Mouse (Mus musculus) ES-E14 (cell line): ENCODE data around the gene Kdelr3.

Experiments
- CHD2 ChIP-seq: IDR thresholded peaks from 2 replicates; pipeline ENCODE4 v1.6.1; 2014; ENCODE audit warnings: mild to moderate bottlenecking, low read depth, low read length, inconsistent platforms
- HCFC1 ChIP-seq: IDR thresholded peaks from 2 replicates; pipeline ENCODE4 v1.6.1; 2012; ENCODE audit warnings: low read length, inconsistent platforms, borderline replicate concordance; ENCODE audit not compliant: insufficient read depth
- MAFK ChIP-seq: IDR thresholded peaks from 2 replicates; pipeline ENCODE4 v1.6.1; 2014; ENCODE audit warnings: mild to moderate bottlenecking, low read depth, low read length, inconsistent platforms; ENCODE audit not compliant: insufficient read depth
- ZC3H11A ChIP-seq: IDR thresholded peaks from 2 replicates; pipeline ENCODE4 v1.6.1; 2012; ENCODE audit warnings: low read depth, mild to moderate bottlenecking, inconsistent platforms, low read length, borderline replicate concordance
- ZNF384 ChIP-seq: IDR thresholded peaks from 2 replicates; pipeline ENCODE4 v1.6.1; 2012; ENCODE audit warnings: low read depth, low read length, inconsistent platforms

DNA sequence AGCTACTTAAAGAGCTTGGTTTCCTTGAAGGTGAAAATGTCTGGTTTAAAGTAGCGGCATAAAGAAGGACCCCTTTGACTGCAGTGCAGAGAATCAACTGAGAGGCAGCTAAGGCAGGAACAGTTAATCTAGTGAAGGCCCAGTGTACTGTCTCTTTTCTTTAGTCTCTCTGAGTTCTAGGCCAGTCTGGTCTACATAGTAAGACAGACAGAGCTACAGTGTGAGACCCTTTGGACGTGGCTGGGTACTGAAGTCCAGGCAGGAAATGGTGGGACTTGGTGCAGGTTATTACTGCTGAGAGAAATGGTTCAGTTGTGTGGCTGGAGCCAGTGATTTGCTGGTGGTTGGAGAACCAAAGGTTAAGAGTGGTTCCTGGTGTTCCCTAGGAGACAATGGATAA lies 32.0 kb downstream of the Kdelr3 start:
- no peak for TF ChIP-seq CHD2
- TF ChIP-seq ZC3H11A = no peak
- TF ChIP-seq MAFK = no peak
- no peak for TF ChIP-seq HCFC1
- no peak for TF ChIP-seq ZNF384
